Mouse (Mus musculus) heart, embryonic 10.5 days (tissue): ENCODE results near the gene Zfand3. TPM values are rescaled to one million over a fixed set of nuclear protein-coding genes. Genes with fewer than 3 reads are reported as not detected.

ENCODE experiments used
- DNase-seq: peaks from one replicate; pipeline ENCODE4 v3.0.0-alpha.2; 2017; ENCODE audit warnings: low spot score
- H3K27ac ChIP-seq: fragments of 300-500 bp; sonication (generic); 2 replicates; pipeline ENCODE4 v1.5.1; 2016; ENCODE audit warnings: mild to moderate bottlenecking
- H3K27me3 ChIP-seq: fragments of 300-500 bp; sonication (generic); 2 replicates; pipeline ENCODE4 v1.6.1; 2016; ENCODE audit warnings: mild to moderate bottlenecking; ENCODE audit not compliant: poor library complexity, insufficient read depth, severe bottlenecking
- H3K36me3 ChIP-seq: fragments of 300-500 bp; sonication (generic); 2 replicates; pipeline ENCODE4 v1.6.1; 2016; ENCODE audit warnings: mild to moderate bottlenecking, moderate library complexity
- H3K4me1 ChIP-seq: fragments of 300-500 bp; sonication (generic); 2 replicates; pipeline ENCODE4 v1.6.1; 2016; ENCODE audit warnings: mild to moderate bottlenecking
- H3K4me3 ChIP-seq: fragments of 300-500 bp; sonication (generic); 2 replicates; pipeline ENCODE4 v1.5.1; 2016; ENCODE audit warnings: mild to moderate bottlenecking, moderate library complexity
- H3K9me3 ChIP-seq: fragments of 300-500 bp; sonication (generic); 2 replicates; pipeline ENCODE4 v1.6.1; 2016; ENCODE audit warnings: mild to moderate bottlenecking, moderate library complexity
- WGBS: fragments of 180-500 bp; shearing (Covaris S2); methylation state at CpG from one replicate; pipeline ENCODE4 v1.1.7; 2016; 5-methylcytosine and 5-hydroxymethylcytosine counted together
- polyA plus RNA-seq: library from polyadenylated mRNA; unstranded; fragments of >200 nt; fragmentation: Nextera tagmentation; extraction: Ambion mirVana; gene quantifications from 2 replicates; pipeline ENCODE4 v1.2.1, GENCODE M21; 2016

Zfand3 gene
- polyA plus RNA-seq, 1 experiment from 2014 or later, result 54.7 TPM

- Histone ChIP-seq H3K27me3 (no peaks in the 10 kb centered on the region), H3K4me3 (no peak overlapping the region), H3K9me3 (no peaks in the 10 kb centered on the region; the same call in 1 of the 2 replicates), H3K4me1 (peaks cover 33% of the 10 kb centered on the region), H3K27ac (no peak overlapping the region), H3K36me3 (peaks cover 10% of the 10 kb centered on the region)
- 81% methylated on average over 2 of the region's 2 CpGs for WGBS
- DNase-seq, result no peak
Observed at GRCm38 (mm10) chr17:30099670-30100069, 95.1 kb downstream of the Zfand3 start.

GRCm38 (mm10) chr17:30101801-30102200, 97.3 kb downstream of the Zfand3 start:
- Histone ChIP-seq H3K27me3 (no peaks in the 10 kb centered on the region), H3K27ac (no peak overlapping the region; the same call in 1 of the 2 replicates), H3K9me3 (no peaks in the 10 kb centered on the region), H3K4me1 (peaks cover 29% of the 10 kb centered on the region), H3K36me3 (peaks cover 2% of the 10 kb centered on the region; the same call in 1 of the 2 replicates), H3K4me3 (no peak overlapping the region)
- no peak for DNase-seq

- H3K4me3 ChIP-seq, result no peak overlapping the region
- H3K9me3 ChIP-seq, result no peaks in the 10 kb centered on the region
- H3K27me3 ChIP-seq, result no peaks in the 10 kb centered on the region
- H3K27ac ChIP-seq, result no peak overlapping the region
- no peak for DNase-seq
- 92% methylated on average over 5 of the region's 5 CpGs for WGBS
- H3K4me1 ChIP-seq, result peaks cover 20% of the 10 kb centered on the region
- H3K36me3 ChIP-seq, result peaks cover 2% of the 10 kb centered on the region; the same call in 1 of the 2 replicates
Observed at GRCm38 (mm10) chr17:30103005-30103404, 98.5 kb downstream of the Zfand3 start.

- Histone ChIP-seq H3K4me3 (no peak overlapping the region), H3K9me3 (no peaks in the 10 kb centered on the region), H3K36me3 (peaks cover 5% of the 10 kb centered on the region; the same call in 1 of the 2 replicates), H3K4me1 (peaks cover 20% of the 10 kb centered on the region; the same call in 1 of the 2 replicates), H3K27me3 (no peaks in the 10 kb centered on the region), H3K27ac (no peak overlapping the region)
- no peak for DNase-seq
- WGBS, result 72% methylated on average over 4 of the region's 4 CpGs
Observed at GRCm38 (mm10) chr17:30103641-30104165, 99.2 kb downstream of the Zfand3 start.

GRCm38 (mm10) chr17:30105369-30105768, 100.8 kb downstream of the Zfand3 start:
- peaks cover 4% of the 10 kb centered on the region; the same call in 1 of the 2 replicates for H3K36me3 ChIP-seq
- H3K4me3 ChIP-seq, result no peak overlapping the region
- H3K4me1 ChIP-seq, result peaks cover 11% of the 10 kb centered on the region; the same call in 1 of the 2 replicates
- 88% methylated on average over 3 of the region's 3 CpGs for WGBS
- DNase-seq, result no peak
- no peaks in the 10 kb centered on the region for H3K9me3 ChIP-seq
- H3K27me3 ChIP-seq, result no peaks in the 10 kb centered on the region
- no peak overlapping the region for H3K27ac ChIP-seq

GRCm38 (mm10) chr17:30110678-30111077, 106.1 kb downstream of the Zfand3 start:
- WGBS, result 82% methylated on average over 7 of the region's 7 CpGs
- peaks cover 25% of the 10 kb centered on the region for H3K4me1 ChIP-seq

GRCm38 (mm10) chr17:30111556-30111955, 107.0 kb downstream of the Zfand3 start:
- Histone ChIP-seq H3K27ac (no peak overlapping the region), H3K36me3 (peaks cover 11% of the 10 kb centered on the region), H3K27me3 (no peaks in the 10 kb centered on the region), H3K4me1 (peaks cover 33% of the 10 kb centered on the region), H3K4me3 (no peak overlapping the region), H3K9me3 (no peaks in the 10 kb centered on the region)
- 69% methylated on average over 5 of the region's 5 CpGs for WGBS
- no peak for DNase-seq

More at GRCm38 (mm10) chr17:30110678-30111077, 106.1 kb downstream of the Zfand3 start:
- no peak overlapping the region for H3K27ac ChIP-seq
- peaks cover 7% of the 10 kb centered on the region for H3K36me3 ChIP-seq
- no peak for DNase-seq
- no peaks in the 10 kb centered on the region for H3K27me3 ChIP-seq
- H3K9me3 ChIP-seq, result no peaks in the 10 kb centered on the region
- H3K4me3 ChIP-seq, result no peak overlapping the region

GRCm38 (mm10) chr17:30112080-30112479, 107.5 kb downstream of the Zfand3 start:
- Histone ChIP-seq H3K9me3 (no peaks in the 10 kb centered on the region), H3K4me1 (peaks cover 37% of the 10 kb centered on the region), H3K36me3 (peaks cover 11% of the 10 kb centered on the region), H3K4me3 (no peak overlapping the region), H3K27ac (no peak overlapping the region), H3K27me3 (no peaks in the 10 kb centered on the region)
- no peak for DNase-seq
- 84% methylated on average over 4 of the region's 4 CpGs for WGBS

- Histone ChIP-seq H3K9me3 (no peaks in the 10 kb centered on the region), H3K4me3 (no peak overlapping the region), H3K36me3 (peaks cover 11% of the 10 kb centered on the region), H3K4me1 (peaks cover 37% of the 10 kb centered on the region), H3K27ac (no peak overlapping the region), H3K27me3 (no peaks in the 10 kb centered on the region)
- no peak for DNase-seq
- WGBS, result 74% methylated on average over 7 of the region's 7 CpGs
Observed at GRCm38 (mm10) chr17:30112555-30113305, 108.2 kb downstream of the Zfand3 start.

GRCm38 (mm10) chr17:30114761-30115160, 110.2 kb downstream of the Zfand3 start:
- WGBS, result 76% methylated on average over 3 of the region's 3 CpGs
- Histone ChIP-seq H3K4me1 (peaks cover 37% of the 10 kb centered on the region), H3K9me3 (no peaks in the 10 kb centered on the region), H3K27me3 (no peaks in the 10 kb centered on the region), H3K36me3 (peaks cover 7% of the 10 kb centered on the region), H3K27ac (no peak overlapping the region), H3K4me3 (no peak overlapping the region)
- DNase-seq, result no peak

GRCm38 (mm10) chr17:30116226-30116625, 111.7 kb downstream of the Zfand3 start:
- Histone ChIP-seq H3K27me3 (no peaks in the 10 kb centered on the region), H3K36me3 (peaks cover 7% of the 10 kb centered on the region), H3K9me3 (no peaks in the 10 kb centered on the region), H3K27ac (no peak overlapping the region), H3K4me3 (no peak overlapping the region), H3K4me1 (peaks cover 41% of the 10 kb centered on the region)
- no peak for DNase-seq
- WGBS, result 84% methylated on average over 5 of the region's 5 CpGs

- Histone ChIP-seq H3K36me3 (peaks cover 7% of the 10 kb centered on the region), H3K9me3 (no peaks in the 10 kb centered on the region), H3K27me3 (no peaks in the 10 kb centered on the region), H3K27ac (no peak overlapping the region), H3K4me1 (peaks cover 26% of the 10 kb centered on the region), H3K4me3 (no peak overlapping the region)
- WGBS, result 88% methylated on average over 5 of the region's 5 CpGs
- DNase-seq, result no peak
Observed at GRCm38 (mm10) chr17:30118036-30118435, 113.5 kb downstream of the Zfand3 start.

- no peaks in the 10 kb centered on the region for H3K9me3 ChIP-seq
- H3K4me3 ChIP-seq, result no peak overlapping the region
- 83% methylated on average over 3 of the region's 3 CpGs for WGBS
- H3K27ac ChIP-seq, result no peak overlapping the region
- no peaks in the 10 kb centered on the region for H3K27me3 ChIP-seq
- no peak for DNase-seq
- H3K36me3 ChIP-seq, result no peaks in the 10 kb centered on the region; the same call in 1 of the 2 replicates
- H3K4me1 ChIP-seq, result peaks cover 13% of the 10 kb centered on the region
Observed at GRCm38 (mm10) chr17:30122278-30122677, 117.7 kb downstream of the Zfand3 start.
